Mouse (Mus musculus) brain, embryonic 14.5 days (tissue): ENCODE measurements around the gene Zfhx3. TPM values are rescaled to one million over a fixed set of nuclear protein-coding genes. Genes with fewer than 3 reads are reported as not detected.
A peak's percentile ranks its signal among the peaks of the same experiment; 100 is the strongest.

ENCODE experiments used
- DNase-seq: peaks from one replicate; pipeline ENCODE4 v3.0.0-alpha.2; 2011; ENCODE audit warnings: low read depth
- CTCF ChIP-seq: fragments of 200-500 bp; IDR thresholded peaks from 2 replicates; pipeline ENCODE4 v1.5.1; 2012; ENCODE audit warnings: inconsistent platforms, mild to moderate bottlenecking, moderate library complexity, borderline replicate concordance; ENCODE audit not compliant: insufficient read depth, insufficient read length; ENCODE audit errors: extremely low read depth
- POLR2A ChIP-seq: fragments of 200-500 bp; IDR thresholded peaks from 2 replicates; pipeline ENCODE4 v1.6.1; 2012; ENCODE audit warnings: mild to moderate bottlenecking, inconsistent platforms, borderline replicate concordance; ENCODE audit not compliant: poor library complexity, insufficient read depth, insufficient read length, severe bottlenecking; ENCODE audit errors: extremely low read depth
- polyA plus RNA-seq: library from polyadenylated mRNA; depleted of rRNA; stranded (reverse); fragments of >200 nt; gene quantifications from 2 replicates; pipeline ENCODE4 v1.2.3, GENCODE M21; 2012

The Zfhx3 gene
- polyA plus RNA-seq, 1 experiment, result 31.3 TPM

GRCm38 (mm10) chr8:107955887-107956286, 13.4 kb downstream of the Zfhx3 start:
- DNase-seq, result peak; percentile 93
- TF ChIP-seq POLR2A (no peak), CTCF (peak; percentile 58; the same call in 1 of the 2 replicates)

GRCm38 (mm10) chr8:107957566-107957965, 15.1 kb downstream of the Zfhx3 start:
- peak; percentile 78 for DNase-seq
- TF ChIP-seq POLR2A (no peak), CTCF (no peak)

- TF ChIP-seq POLR2A (no peak), CTCF (no peak)
- DNase-seq, result peak; percentile 52
These were observed 18.0 kb downstream of the Zfhx3 start for GRCm38 (mm10) chr8:107960466-107960865.

GRCm38 (mm10) chr8:107960878-107961277, 18.4 kb downstream of the Zfhx3 start:
- DNase-seq, result no peak
- TF ChIP-seq CTCF (no peak), POLR2A (no peak)

GRCm38 (mm10) chr8:107972198-107972597, 29.8 kb downstream of the Zfhx3 start:
- no peak for DNase-seq
- TF ChIP-seq CTCF (no peak), POLR2A (no peak)

- no peak for TF ChIP-seq POLR2A
- no peak for TF ChIP-seq CTCF
- DNase-seq, result no peak
These were observed 32.0 kb downstream of the Zfhx3 start for GRCm38 (mm10) chr8:107974451-107974850.

- peak; percentile 79 for DNase-seq
- TF ChIP-seq POLR2A, result no peak
- TF ChIP-seq CTCF, result no peak
These were observed 35.8 kb downstream of the Zfhx3 start for GRCm38 (mm10) chr8:107978247-107978646.

- DNase-seq, result peak; percentile 72
- TF ChIP-seq CTCF, result no peak
- TF ChIP-seq POLR2A, result no peak
These were observed 38.2 kb downstream of the Zfhx3 start for GRCm38 (mm10) chr8:107980618-107981017.

GRCm38 (mm10) chr8:107986629-107987028, 44.2 kb downstream of the Zfhx3 start:
- DNase-seq, result peak; percentile 92

GRCm38 (mm10) chr8:107998874-107999273, 56.4 kb downstream of the Zfhx3 start:
- DNase-seq, result no peak
- TF ChIP-seq POLR2A, result no peak

More at GRCm38 (mm10) chr8:107986629-107987028, 44.2 kb downstream of the Zfhx3 start:
- TF ChIP-seq POLR2A (no peak), CTCF (peak; percentile 32; the same call in 1 of the 2 replicates)

GRCm38 (mm10) chr8:108011516-108011915, 69.1 kb downstream of the Zfhx3 start:
- TF ChIP-seq CTCF (no peak), POLR2A (no peak)
- peak; percentile 73 for DNase-seq

GRCm38 (mm10) chr8:108017727-108018126, 75.3 kb downstream of the Zfhx3 start:
- TF ChIP-seq POLR2A (no peak), CTCF (no peak)
- no peak for DNase-seq

GRCm38 (mm10) chr8:108019651-108020050, 77.2 kb downstream of the Zfhx3 start:
- no peak for DNase-seq
- TF ChIP-seq POLR2A, result no peak
- no peak for TF ChIP-seq CTCF

- TF ChIP-seq POLR2A, result no peak
- TF ChIP-seq CTCF, result no peak
- DNase-seq, result no peak
These were observed 80.0 kb downstream of the Zfhx3 start for GRCm38 (mm10) chr8:108022404-108022803.
